Mouse (Mus musculus) ovary, postnatal 36 days (tissue): ENCODE measurements around the gene Pttg1ip.

Source experiments
- DNase-seq: peaks from one replicate; pipeline ENCODE4 v3.0.0; 2022; ENCODE audit warnings: low spot score, mixed read lengths

The Pttg1ip gene

DNA sequence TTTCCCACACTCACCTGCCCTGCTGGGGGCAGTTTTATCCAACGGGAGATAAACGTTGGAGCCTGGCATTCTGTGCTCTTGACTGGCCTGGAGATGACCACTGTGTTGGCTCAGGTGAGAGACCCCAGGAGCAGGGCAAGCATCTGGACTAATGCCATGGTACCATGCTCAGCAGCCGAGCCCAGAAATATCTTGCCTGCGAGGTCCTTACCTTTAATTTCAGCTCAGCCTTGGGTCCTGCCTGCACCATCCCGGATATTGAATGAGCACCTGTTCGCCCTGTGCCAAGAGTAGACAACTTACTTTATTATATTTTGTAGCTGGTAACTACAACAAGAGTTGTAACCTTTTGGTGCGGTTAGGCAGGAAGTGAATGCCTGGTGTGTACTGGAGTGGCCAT is 25.3 kb downstream of the Pttg1ip start:
- no peak for DNase-seq

GRCm38 (mm10) chr10:77607441-77607840 is 25.9 kb downstream of the Pttg1ip start:
- no peak for DNase-seq

DNA sequence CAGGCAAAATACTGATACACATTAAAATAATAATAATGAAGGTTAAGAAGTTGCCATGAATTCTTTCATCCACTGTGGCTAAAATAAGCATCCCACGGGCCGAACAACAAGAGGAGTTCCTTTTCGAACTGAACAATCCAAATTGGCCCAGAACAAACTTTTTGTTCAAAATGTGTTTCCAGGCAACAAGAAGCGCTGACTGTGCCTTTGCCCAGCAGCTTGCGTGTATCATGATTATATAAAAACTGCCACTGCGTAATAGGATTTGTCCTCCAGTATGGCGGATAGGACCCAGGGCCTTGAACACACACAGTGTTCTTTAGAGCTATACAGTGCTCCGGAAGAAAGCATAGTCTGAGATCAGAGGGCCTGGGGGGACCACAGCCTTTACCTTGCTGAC is 27.1 kb downstream of the Pttg1ip start:
- DNase-seq, result no peak

DNA sequence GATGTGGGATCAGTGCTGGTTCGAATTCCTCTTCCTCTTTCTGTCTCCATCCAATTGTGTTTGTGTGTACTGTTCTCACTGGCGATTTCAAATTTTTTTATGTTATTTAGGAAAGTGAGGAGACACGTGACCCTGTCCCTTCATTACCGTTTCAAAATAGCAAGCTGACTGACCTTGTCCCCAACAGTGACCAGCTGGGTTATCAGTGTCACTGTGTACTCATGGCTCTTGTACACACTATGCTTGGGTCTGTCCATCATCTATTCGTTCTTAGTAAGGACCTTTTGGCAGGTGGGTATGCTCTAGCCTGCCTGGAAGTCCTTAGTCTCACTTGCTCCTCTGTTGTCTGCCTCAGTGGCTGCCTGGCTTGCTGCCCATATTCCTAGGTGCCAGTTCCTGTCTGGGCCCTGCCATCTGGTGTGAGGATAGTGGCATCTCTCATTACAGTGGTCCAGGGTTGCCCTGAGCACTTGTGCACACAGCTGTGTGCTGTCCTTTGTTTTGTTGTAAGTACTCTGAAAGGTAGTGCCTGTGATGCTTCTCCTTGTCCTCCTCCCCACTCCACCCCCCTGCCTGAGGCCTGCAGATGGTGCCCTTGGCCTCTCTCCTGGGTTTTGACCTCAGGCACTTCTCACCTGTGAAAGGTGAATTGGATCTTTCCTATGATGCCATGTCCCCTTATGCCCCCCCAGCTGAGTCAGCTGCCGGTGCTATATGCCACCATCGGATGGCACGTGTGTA is 28.9 kb downstream of the Pttg1ip start:
- DNase-seq, result no peak

GRCm38 (mm10) chr10:77613409-77613808 is 31.9 kb downstream of the Pttg1ip start:
- no peak for DNase-seq

DNA sequence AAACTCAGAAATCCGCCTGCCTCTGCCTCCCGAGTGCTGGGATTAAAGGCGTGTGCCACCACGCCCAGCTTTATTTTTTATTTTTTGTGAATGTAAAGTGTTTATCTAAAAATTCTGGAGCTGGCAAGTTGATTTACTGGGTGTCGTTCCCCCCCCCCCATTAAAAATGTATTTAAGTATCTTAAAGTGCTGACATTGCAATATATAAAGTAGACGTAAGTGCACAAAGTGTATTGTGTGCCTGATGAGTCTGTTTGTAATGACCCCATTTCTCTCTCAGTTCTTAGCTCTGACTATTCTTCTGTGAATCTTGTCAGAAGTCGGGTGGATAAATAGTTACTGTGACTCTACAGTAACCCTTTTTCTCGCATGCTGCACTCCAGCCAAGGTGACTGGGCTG is 34.1 kb downstream of the Pttg1ip start:
- DNase-seq, result no peak

- DNase-seq, result no peak
Observed at GRCm38 (mm10) chr10:77616166-77616565, 34.6 kb downstream of the Pttg1ip start.

GRCm38 (mm10) chr10:77616926-77617325 is 35.4 kb downstream of the Pttg1ip start:
- DNase-seq, result no peak

DNA sequence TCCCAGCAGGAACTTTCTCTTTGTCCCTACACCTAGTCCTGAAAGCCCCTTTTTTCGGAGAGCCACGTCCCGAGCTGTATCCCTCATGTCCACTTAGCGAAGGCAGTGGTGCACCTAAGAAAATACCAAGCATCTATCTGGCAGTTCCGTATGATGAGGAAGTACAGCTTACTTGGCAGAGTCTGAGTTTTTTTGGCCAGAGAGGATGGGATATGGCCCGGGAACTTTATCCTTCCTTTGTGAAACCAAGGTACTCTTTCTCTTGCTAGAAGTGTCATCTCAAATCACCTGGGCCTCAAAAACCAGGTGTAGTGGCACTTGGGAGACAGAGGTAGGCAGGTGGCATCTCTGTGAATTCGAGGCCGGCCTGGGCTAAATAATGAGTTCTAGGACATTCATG is 40.0 kb downstream of the Pttg1ip start:
- DNase-seq, result no peak

DNA sequence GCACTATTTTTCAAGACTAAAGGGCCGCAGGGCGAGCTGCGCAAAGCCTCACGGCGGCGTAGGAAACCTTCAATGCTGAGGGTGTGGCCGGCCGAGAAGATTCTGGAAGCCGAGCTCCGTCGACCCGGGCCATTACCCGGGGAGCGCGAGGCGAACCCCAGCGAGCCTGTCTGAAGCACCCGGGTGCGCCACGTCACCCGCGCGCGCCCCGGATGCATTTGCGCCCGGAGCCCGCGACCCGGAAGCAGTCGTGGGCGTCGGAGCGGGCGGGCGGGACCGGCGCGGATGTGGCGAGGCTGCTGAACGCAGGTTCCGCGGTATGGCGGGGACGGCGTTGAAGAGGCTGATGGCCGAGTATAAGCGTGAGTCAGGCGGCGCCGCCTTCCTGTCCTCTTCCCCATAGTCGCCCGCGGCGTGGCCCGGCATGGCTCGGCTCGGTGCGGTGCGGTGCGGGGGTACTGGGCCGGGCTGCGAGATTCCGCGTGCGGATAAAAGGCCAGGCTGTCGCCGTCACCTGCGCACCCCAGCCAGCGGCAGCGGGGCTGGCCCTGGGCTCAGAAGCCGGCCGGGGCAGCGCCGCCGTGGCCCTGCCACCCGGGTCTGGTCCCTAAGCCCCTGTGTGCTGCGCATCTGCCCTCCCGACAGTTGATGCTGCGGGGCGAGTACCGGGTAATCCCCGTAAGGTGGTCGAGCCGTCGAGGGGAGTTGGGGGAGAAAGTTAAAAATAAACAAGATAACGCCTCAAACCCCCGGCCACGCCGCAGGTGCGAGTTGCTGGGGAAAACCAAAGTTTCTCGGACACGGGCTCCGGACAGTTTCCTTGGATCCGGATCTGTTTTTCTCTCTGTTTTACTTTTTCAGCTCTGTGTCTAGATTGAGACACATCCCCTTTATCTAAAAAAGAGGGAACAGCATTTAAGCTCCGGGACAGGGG is 40.8 kb downstream of the Pttg1ip start, which contains the start of gene Ube2g2:
Gene Ube2g2 (plus strand): TSS at position 221 of the 934 bp plus-strand sequence.
- peak; percentile 96 for DNase-seq

DNA sequence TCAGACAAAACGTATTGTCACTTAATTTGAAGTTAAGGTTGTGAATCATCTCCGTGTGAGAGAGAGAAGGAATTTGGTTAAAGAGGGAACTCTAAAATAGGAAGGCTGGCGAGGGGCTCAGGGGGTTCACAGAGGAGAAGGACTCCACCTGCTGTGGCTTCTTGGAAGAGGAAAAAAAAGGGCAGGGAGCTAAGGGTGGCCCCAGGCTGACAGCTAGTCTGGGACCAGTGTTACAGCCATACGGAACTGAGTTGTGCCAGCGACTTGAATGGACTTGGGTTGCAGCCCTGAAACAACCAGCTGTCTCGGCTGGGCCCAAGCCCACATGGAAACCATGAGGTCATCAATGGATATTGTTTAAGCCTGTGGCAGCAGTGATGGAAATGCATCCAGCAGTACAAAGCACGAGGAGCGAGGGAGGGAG is 41.6 kb downstream of the Pttg1ip start:
- no peak for DNase-seq

DNA sequence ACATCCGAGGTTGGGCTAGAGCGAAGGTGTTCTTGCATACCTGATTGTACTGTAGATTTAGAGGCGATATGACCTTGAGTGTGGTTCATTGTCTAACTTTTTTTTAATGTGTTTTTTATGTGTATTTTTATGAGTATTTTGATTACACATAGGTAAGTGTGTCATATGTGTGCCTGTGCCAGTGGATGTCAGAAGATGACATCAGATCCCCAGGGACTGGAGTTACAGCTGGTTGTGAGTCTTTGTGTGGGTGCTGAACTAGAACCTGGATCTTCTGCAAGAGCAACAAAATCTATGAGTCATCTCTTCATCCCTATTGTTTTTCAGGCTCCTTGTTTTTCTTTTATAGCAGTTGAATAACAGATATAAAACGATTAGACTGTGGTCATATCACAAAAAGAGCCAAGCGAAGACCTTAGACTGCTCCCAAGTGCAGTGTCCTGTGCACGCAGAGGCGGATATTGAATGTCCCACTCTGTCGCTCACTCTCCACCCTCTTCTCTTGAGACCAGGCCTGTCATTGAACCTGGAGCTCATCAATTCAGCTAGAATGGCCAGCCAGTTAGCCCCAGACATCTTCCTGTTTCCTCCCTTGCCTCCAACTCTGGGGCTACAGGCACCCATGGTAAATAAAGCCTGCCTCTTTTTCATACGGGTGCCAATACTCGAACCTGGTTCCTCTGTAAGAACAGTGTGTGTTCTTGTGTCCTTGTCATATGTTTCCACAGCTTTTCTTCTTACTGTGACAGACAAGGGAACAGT is 42.3 kb downstream of the Pttg1ip start:
- DNase-seq, result no peak

DNA sequence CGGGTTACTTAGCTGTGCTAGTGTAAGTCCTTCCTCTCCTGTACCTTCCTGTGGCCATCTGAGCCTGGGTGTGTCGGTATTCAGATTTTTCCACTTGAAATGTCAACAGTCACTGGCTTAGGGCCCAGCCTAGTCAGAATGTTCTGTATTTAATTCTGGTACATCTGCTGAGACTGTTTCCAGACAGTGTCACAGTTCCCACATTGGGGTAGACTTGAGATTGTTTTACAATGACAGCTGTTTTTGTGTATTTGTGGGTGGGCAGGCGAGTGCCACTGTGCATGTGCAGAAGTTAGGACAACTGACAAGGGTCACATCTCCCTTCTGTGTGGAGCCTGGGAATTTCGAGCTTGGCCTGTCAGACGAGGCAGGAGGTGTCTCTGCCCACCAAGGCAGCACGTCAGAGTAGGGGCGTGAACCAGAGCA is 43.1 kb downstream of the Pttg1ip start:
- DNase-seq, result no peak

- DNase-seq, result no peak
Observed at GRCm38 (mm10) chr10:77626036-77626435, 44.5 kb downstream of the Pttg1ip start.

DNA sequence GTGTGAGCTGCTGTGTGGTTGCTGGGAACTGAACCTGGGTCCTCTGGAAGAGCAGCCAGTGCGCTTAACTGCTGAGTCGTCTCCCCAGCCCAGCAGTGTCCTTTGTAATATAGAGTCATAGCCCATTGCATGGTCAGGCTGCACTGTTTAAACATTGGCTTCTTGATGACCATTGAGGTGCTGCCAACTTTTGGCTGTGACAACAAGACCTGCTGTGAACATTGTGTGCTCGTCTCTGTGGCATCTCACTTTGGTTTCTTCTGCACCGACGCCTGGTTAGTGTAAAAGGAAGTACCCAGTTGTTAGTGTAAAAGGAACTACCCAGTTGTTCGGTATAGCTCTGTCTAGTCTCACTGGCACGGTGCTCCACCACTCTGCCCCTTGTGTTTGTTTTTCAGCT is 45.1 kb downstream of the Pttg1ip start:
- DNase-seq, result no peak

DNA sequence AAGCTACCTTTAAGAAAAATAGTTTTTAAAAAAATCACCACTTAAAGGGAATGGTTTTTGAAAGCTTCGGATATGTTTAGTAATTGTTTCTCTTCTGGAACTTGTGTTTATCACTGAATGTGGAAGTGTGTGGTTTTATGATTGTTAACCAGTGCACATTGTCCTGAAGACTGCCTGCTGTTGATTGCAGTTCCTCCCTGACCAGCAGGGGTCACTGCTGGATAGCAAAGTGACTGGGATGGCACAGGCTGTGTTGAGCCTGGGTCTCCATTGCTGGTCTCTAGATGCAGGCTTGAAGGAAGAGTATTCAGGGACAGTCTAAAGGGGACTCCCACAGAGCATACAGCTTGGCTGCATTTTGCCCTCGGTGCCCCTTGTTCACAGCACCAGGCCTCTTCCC is 46.0 kb downstream of the Pttg1ip start:
- peak; percentile 77 for DNase-seq

GRCm38 (mm10) chr10:77629163-77629562 is 47.6 kb downstream of the Pttg1ip start:
- no peak for DNase-seq

GRCm38 (mm10) chr10:77629970-77630369 is 48.5 kb downstream of the Pttg1ip start:
- no peak for DNase-seq

DNA sequence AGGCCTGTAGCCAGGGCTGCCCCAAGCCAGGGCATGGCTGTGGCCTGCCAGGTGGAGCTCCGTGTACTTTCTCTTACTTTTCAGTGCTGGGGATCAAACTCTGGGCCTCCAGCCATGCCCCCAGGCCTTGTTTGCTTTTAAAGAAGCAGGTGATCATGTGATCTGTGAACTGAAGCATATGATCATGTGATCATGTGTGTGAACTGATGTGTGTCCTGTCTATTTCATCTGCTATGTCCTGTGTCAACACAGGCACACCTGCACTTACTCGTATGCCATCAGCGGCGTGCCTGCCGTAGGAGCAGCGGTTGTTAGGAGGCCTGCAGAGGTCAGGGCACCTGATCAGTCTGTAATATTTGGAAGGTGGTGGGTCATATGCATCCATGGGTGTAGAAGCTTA is 52.5 kb downstream of the Pttg1ip start:
- no peak for DNase-seq

DNA sequence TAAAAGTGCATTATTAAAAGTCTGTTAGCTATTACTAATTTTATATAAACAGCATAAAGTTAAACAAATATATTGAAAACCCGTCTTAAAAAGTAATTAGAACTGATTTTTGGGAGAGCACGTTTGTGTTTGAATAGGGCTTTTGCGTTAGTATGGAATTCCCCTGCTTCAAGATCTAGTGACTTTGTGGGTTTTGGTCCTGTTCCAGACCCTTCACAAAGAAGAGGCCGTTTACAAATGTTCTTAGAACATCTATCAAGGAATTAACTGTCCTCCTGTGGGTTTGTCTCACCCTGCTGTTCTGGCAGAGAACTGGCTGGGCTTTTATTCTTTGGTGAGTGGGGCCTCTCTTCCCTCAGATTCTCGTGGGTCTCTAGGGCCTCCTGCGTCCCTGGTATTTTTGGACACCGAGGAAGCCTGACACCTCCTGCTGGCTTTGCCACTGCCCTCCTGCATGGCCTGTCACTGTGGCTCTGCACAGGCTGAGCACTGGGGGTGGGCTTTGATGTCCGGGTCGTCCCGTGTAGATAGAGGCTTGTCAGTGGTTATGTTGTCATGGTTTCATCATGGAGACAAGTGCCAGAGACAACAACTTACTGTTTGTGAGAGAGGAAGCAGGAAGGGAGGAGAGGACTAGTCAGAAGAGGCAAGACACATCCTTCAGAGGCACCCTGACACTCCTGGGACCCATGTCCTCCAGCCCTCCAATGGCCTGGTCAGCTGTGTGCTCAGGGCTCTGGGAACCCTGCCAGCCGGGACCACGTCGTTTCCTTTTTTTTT is 53.1 kb downstream of the Pttg1ip start:
- DNase-seq, result no peak

DNA sequence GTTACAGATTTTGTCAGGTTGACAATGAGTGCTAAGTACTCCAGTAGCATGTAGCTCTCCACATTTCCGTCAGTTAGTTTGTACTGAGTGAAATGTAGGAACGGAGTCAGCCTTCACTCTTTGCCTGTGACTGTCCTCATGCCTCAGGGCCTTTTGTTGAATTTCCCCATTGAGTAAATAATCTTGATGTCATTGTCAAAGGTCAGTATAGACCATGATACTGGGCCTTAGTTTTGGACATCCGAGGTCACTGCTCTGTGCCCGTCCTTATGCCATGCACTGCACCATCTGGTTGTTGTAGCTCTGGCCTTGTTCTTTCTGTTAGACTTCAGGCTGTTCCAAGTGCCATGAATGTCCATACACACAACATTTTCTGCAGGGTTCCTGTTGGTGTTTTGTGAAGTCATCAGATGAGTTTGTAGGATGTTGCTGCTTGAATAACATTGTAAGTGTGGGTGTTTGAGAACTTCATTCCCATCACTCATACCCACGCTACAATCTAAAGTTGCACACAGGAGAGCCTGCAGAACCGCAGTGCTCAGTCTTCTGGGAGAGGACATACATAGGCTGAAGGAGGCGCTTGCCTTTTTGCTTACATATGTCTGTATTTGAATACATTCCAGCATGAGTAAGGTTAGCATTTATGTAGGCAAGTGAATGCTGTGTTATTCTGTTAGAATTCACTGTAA is 54.9 kb downstream of the Pttg1ip start:
- DNase-seq, result no peak
